Mouse (Mus musculus) heart, embryonic 16.5 days (tissue): ENCODE measurements around the gene Kcnq2. TPM values are rescaled to one million over a fixed set of nuclear protein-coding genes. Genes with fewer than 3 reads are reported as not detected.

Experiments used
- ATAC-seq: fragments of 200-750 bp; cut with Nextera tagmentation; replicated peaks from 2 replicates; pipeline ENCODE4 v1.8.0; 2017; ENCODE audit warnings: moderate number of reproducible peaks; ENCODE audit not compliant: insufficient read depth, low FRiP score; ENCODE audit errors: extremely low read depth
- H3K27ac ChIP-seq: fragments of 300-500 bp; sonication (generic); 2 replicates; pipeline ENCODE4 v1.5.1; 2014; ENCODE audit warnings: mild to moderate bottlenecking, low read length, control low read depth, moderate library complexity
- H3K27me3 ChIP-seq: fragments of 300-500 bp; sonication (generic); 2 replicates; pipeline ENCODE4 v1.6.1; 2014; ENCODE audit warnings: low read length, mixed read lengths; ENCODE audit not compliant: control insufficient read depth, insufficient read depth
- H3K36me3 ChIP-seq: fragments of 300-500 bp; sonication (generic); 2 replicates; pipeline ENCODE4 v1.6.1; 2014; ENCODE audit not compliant: control insufficient read depth, insufficient read depth
- H3K4me1 ChIP-seq: fragments of 300-500 bp; sonication (generic); 2 replicates; pipeline ENCODE4 v1.6.1; 2014; ENCODE audit warnings: low read length, mixed read lengths; ENCODE audit not compliant: control insufficient read depth, insufficient read depth
- H3K4me2 ChIP-seq: fragments of 300-500 bp; sonication (generic); 2 replicates; pipeline ENCODE4 v1.6.1; 2014; ENCODE audit warnings: low read depth, mild to moderate bottlenecking, control low read depth, low read length
- H3K4me3 ChIP-seq: fragments of 300-500 bp; sonication (generic); 2 replicates; pipeline ENCODE4 v1.5.1; 2014; ENCODE audit warnings: mild to moderate bottlenecking, control low read depth, low read length
- H3K9ac ChIP-seq: fragments of 300-500 bp; sonication (generic); 2 replicates; pipeline ENCODE4 v1.6.1; 2014; ENCODE audit warnings: low read length, control low read depth
- H3K9me3 ChIP-seq: fragments of 300-500 bp; sonication (generic); replicated peaks from 2 replicates; pipeline ENCODE4 v1.6.1; 2016; ENCODE audit warnings: low read length; ENCODE audit not compliant: control insufficient read depth
- WGBS: fragments of 180-500 bp; shearing (Covaris S2); extraction: QIAGEN DNeasy Blood & Tissue Kit; methylation state at CpG from one replicate; pipeline ENCODE4 v1.1.7; 2014; 5-methylcytosine and 5-hydroxymethylcytosine counted together
- polyA plus RNA-seq: library from polyadenylated mRNA; unstranded; fragments of >200 nt; fragmentation: Nextera tagmentation; extraction: Ambion mirVana; gene quantifications from 2 replicates; pipeline ENCODE4 v1.2.1, GENCODE M21; 2015

The Kcnq2 gene
- polyA plus RNA-seq, 1 experiment from 2014 or later: 0.11 TPM

GRCm38 (mm10) chr2:181033310-181033709 is 101.8 kb downstream of the Kcnq2 start:
- Histone ChIP-seq H3K4me1 (peaks cover 16% of the 10 kb centered on the region), H3K9me3 (no peaks in the 10 kb centered on the region), H3K27me3 (peaks cover 74% of the 10 kb centered on the region), H3K27ac (no peak overlapping the region), H3K4me3 (no peak overlapping the region), H3K36me3 (no peaks in the 10 kb centered on the region), H3K4me2 (no peak overlapping the region), H3K9ac (no peak overlapping the region)
- ATAC-seq: peak; percentile 73
- WGBS: 22% methylated on average over 6 of the region's 6 CpGs

GRCm38 (mm10) chr2:181032407-181032806 is 102.7 kb downstream of the Kcnq2 start:
- no peak overlapping the region for H3K4me3 ChIP-seq
- ATAC-seq: no peak
- 27% methylated on average over 5 of the region's 5 CpGs for WGBS
- no peaks in the 10 kb centered on the region for H3K36me3 ChIP-seq
- no peak overlapping the region for H3K9ac ChIP-seq
- no peak overlapping the region for H3K27ac ChIP-seq
- H3K4me1 ChIP-seq: peaks cover 16% of the 10 kb centered on the region
- no peak overlapping the region for H3K4me2 ChIP-seq
- peaks cover 69% of the 10 kb centered on the region for H3K27me3 ChIP-seq
- H3K9me3 ChIP-seq: no peaks in the 10 kb centered on the region

- H3K27me3 ChIP-seq: peaks cover 60% of the 10 kb centered on the region
- 72% methylated on average over 11 of the region's 11 CpGs for WGBS
- no peak for ATAC-seq
- no peak overlapping the region for H3K4me3 ChIP-seq
- no peak overlapping the region for H3K9ac ChIP-seq
- H3K4me1 ChIP-seq: peaks cover 16% of the 10 kb centered on the region
- no peak overlapping the region for H3K27ac ChIP-seq
- no peak overlapping the region for H3K4me2 ChIP-seq
- no peaks in the 10 kb centered on the region for H3K36me3 ChIP-seq
- no peaks in the 10 kb centered on the region for H3K9me3 ChIP-seq
Observed at GRCm38 (mm10) chr2:181031406-181031934, 103.6 kb downstream of the Kcnq2 start.

Other genes with a start within 250 kb of the Kcnq2 start
- gene Ythdf1, start 214.4 kb downstream of the Kcnq2 start, polyA plus RNA-seq: 17.5 and 33.9 TPM in 2 replicates
- gene Birc7, start 206.3 kb downstream of the Kcnq2 start, polyA plus RNA-seq: 0.09 and 0.27 TPM in 2 replicates
- 41.0 TPM in 2 replicates for gene Nkain4, start 180.6 kb downstream of the Kcnq2 start, polyA plus RNA-seq
- 76.1 and 86.1 TPM in 2 replicates for gene Arfgap1, start 168.1 kb downstream of the Kcnq2 start, polyA plus RNA-seq
- 0.07 and 0.30 TPM in 2 replicates for gene Col20a1, start 148.8 kb downstream of the Kcnq2 start, polyA plus RNA-seq
- gene Chrna4, start 91.8 kb downstream of the Kcnq2 start, polyA plus RNA-seq: 0.22 and 0.37 TPM in 2 replicates
- 7.1 and 12.4 TPM in 2 replicates for gene Eef1a2, start 21.7 kb upstream of the Kcnq2 start, polyA plus RNA-seq
- 135 and 154 TPM in 2 replicates for gene Ppdpf, start 51.9 kb upstream of the Kcnq2 start, polyA plus RNA-seq
- gene Ptk6, start 67.5 kb upstream of the Kcnq2 start, polyA plus RNA-seq: 0.07 TPM in 1 of 2 replicates, not detected in the other
- gene Srms, start 77.9 kb upstream of the Kcnq2 start, polyA plus RNA-seq: 0.05 and 0.27 TPM in 2 replicates
- gene Fndc11, start 84.7 kb upstream of the Kcnq2 start, polyA plus RNA-seq: 0.12 and 0.20 TPM in 2 replicates
- 1.2 and 1.5 TPM in 2 replicates for gene Helz2, start 106.7 kb upstream of the Kcnq2 start, polyA plus RNA-seq
- gene Gmeb2, start 152.7 kb upstream of the Kcnq2 start, polyA plus RNA-seq: 8.8 and 9.3 TPM in 2 replicates
- 1.4 and 1.9 TPM in 2 replicates for gene Stmn3, start 179.2 kb upstream of the Kcnq2 start, polyA plus RNA-seq
- 23.8 and 25.9 TPM in 2 replicates for gene Rtel1, start 184.4 kb upstream of the Kcnq2 start, polyA plus RNA-seq
- gene Zgpat, start 229.6 kb upstream of the Kcnq2 start, polyA plus RNA-seq: 28.0 and 30.7 TPM in 2 replicates
- 63.0 and 65.7 TPM in 2 replicates for gene Arfrp1, start 230.1 kb upstream of the Kcnq2 start, polyA plus RNA-seq
- 15.6 and 18.1 TPM in 2 replicates for gene Lime1, start 244.8 kb upstream of the Kcnq2 start, polyA plus RNA-seq